Mouse (Mus musculus): ENCODE data around the gene Rrp12.

GRCm38 (mm10) chr19:41841105-41841750 lies 54.7 kb downstream of the Rrp12 start:
- TF ChIP-seq CTCF (conservative IDR thresholded peaks at IDR 0.05; ENCODE audit: insufficient read depth, insufficient read length, low read depth, low read length) = no peak
- no peak for TF ChIP-seq POLR2A (IDR thresholded peaks at IDR 0.05; ENCODE audit: low read depth, low read length)
